In genomic region chr5:34319491-34320034, GRCm38 (mm10) we compare ENCODE assay signal across 24 mouse cellular contexts. TPM values are rescaled to one million over a fixed set of nuclear protein-coding genes. Genes with fewer than 3 reads are reported as not detected.
DNase-seq lines count a peak whose midpoint lies in the region; ATAC-seq and TF ChIP-seq lines count a peak whose summit lies in the region.
"Had no signal": no experiment of that assay in that cellular context is flagged by ENCODE, and none has a peak within 500 bp of the region (broad histone marks: within the 10 kb centered on the region; RNA-seq: fewer than 3 reads in every experiment).

No protein-coding gene starts in this region.

- no peak overlapping the region for H3K9ac ChIP-seq in hindbrain, postnatal 0 days (replicated peaks; ENCODE audit: low read length)
- H3K9ac ChIP-seq in hindbrain, embryonic 14.5 days = no peak overlapping the region
- H3K9ac ChIP-seq in kidney, postnatal 0 days (ENCODE audit: low read depth, low read length) = no peak overlapping the region
- no peak overlapping the region for H3K9ac ChIP-seq in kidney, embryonic 14.5 days (ENCODE audit: low read depth, low read length)
- no peak overlapping the region for H3K9ac ChIP-seq in CH12.LX (ENCODE audit: insufficient read depth, low read depth)
- H3K9ac ChIP-seq: embryonic facial prominence, embryonic 15.5 days; heart, embryonic 15.5 days; hindbrain, embryonic 15.5 days had no signal

- H3K79me2 ChIP-seq in CH12.LX (replicated peaks; ENCODE audit: control insufficient read depth, extremely low read depth, insufficient read depth, poor library complexity, severe bottlenecking) = no peaks in the 10 kb centered on the region

- dilution Hi-C loops in CH12.LX (cut with MboI; ENCODE audit: extremely low pct_ligation_motif_present, extremely low pct_unique_long_range_greater_than_20kb, low sequenced_read_pairs) = no loop called here

- H3K27ac ChIP-seq in hindbrain, postnatal 0 days = no peak overlapping the region
- H3K27ac ChIP-seq in hindbrain, embryonic 14.5 days = no peak overlapping the region
- H3K27ac ChIP-seq in kidney, postnatal 0 days = no peak overlapping the region
- H3K27ac ChIP-seq in kidney, embryonic 14.5 days (ENCODE audit: low read depth, low read length) = no peak overlapping the region
- no peak overlapping the region for H3K27ac ChIP-seq in CH12.LX (ENCODE audit: insufficient read depth, low read depth)
- H3K27ac ChIP-seq: embryonic facial prominence, embryonic 15.5 days; forebrain, embryonic 10.5 days; heart, adult 2 months; heart, embryonic 15.5 days; hindbrain, embryonic 10.5 days; hindbrain, embryonic 15.5 days had no signal

- TF ChIP-seq EP300 in CH12.LX (IDR thresholded peaks at IDR 0.05; ENCODE audit: low read length) = no peak

- no peak for DNase-seq in hindbrain, postnatal 0 days (ENCODE audit: low spot score)
- DNase-seq in hindbrain, embryonic 14.5 days (ENCODE audit: low spot score) = no peak
- DNase-seq in kidney, postnatal 0 days (ENCODE audit: low spot score) = peak; percentile 17
- DNase-seq in CH12.LX (ENCODE audit: extremely low read depth) = no peak
- DNase-seq in yolk sac, embryonic 10.5 days (ENCODE audit: low spot score) = peak; percentile 54
- DNase-seq: adrenal gland, postnatal 10 days; cerebellum, adult 11 months; cerebellum, adult 8-10 months; cerebellum, postnatal 14 days; embryo, embryonic 11 days; gastrocnemius, postnatal 10 days; heart, adult 2 months had no signal

- in situ Hi-C loops in CH12.LX (cut with MboI; ENCODE audit: low pct_ligation_motif_present, low pct_unique_long_range_greater_than_20kb, low sequenced_read_pairs) = no loop called here

- WGBS in hindbrain, postnatal 0 days = 76% methylated on average over 2 of the region's 2 CpGs
- 77% methylated on average over 2 of the region's 2 CpGs for WGBS in hindbrain, embryonic 14.5 days
- WGBS in kidney, postnatal 0 days = 62% methylated on average over 2 of the region's 2 CpGs
- WGBS in kidney, embryonic 14.5 days = 51% methylated on average over 2 of the region's 2 CpGs

- ATAC-seq in hindbrain, postnatal 0 days = no peak
- ATAC-seq in hindbrain, embryonic 14.5 days (ENCODE audit: low FRiP score) = no peak
- no peak for ATAC-seq in kidney, postnatal 0 days (replicated peaks; ENCODE audit: low FRiP score, low read depth)
- no peak for ATAC-seq in kidney, embryonic 14.5 days (ENCODE audit: low FRiP score, low TSS enrichment)
- ATAC-seq: forebrain, embryonic 16.5 days had no signal

- no peak overlapping the region for H3K4me2 ChIP-seq in hindbrain, postnatal 0 days (ENCODE audit: low read depth, low read length)
- no peak overlapping the region for H3K4me2 ChIP-seq in hindbrain, embryonic 14.5 days (replicated peaks)
- H3K4me2 ChIP-seq in kidney, postnatal 0 days (ENCODE audit: low read length) = no peak overlapping the region
- no peak overlapping the region for H3K4me2 ChIP-seq in kidney, embryonic 14.5 days (replicated peaks; ENCODE audit: low read depth, low read length)
- no peak overlapping the region for H3K4me2 ChIP-seq in CH12.LX (ENCODE audit: insufficient read depth, low read depth, poor library complexity, severe bottlenecking)
- H3K4me2 ChIP-seq: embryonic facial prominence, embryonic 15.5 days; heart, embryonic 11.5 days; heart, embryonic 15.5 days; hindbrain, embryonic 15.5 days had no signal

- no peaks in the 10 kb centered on the region for H3K36me3 ChIP-seq in hindbrain, postnatal 0 days (ENCODE audit: insufficient read depth, low read length)
- H3K36me3 ChIP-seq in hindbrain, embryonic 14.5 days (replicated peaks; ENCODE audit: control insufficient read depth, insufficient read depth) = no peaks in the 10 kb centered on the region
- H3K36me3 ChIP-seq in kidney, postnatal 0 days (ENCODE audit: insufficient read depth, low read length) = no peaks in the 10 kb centered on the region
- no peaks in the 10 kb centered on the region for H3K36me3 ChIP-seq in kidney, embryonic 14.5 days (ENCODE audit: control insufficient read depth, insufficient read depth, low read length)
- no peaks in the 10 kb centered on the region for H3K36me3 ChIP-seq in CH12.LX (replicated peaks in 1 of 2; ENCODE audit: control insufficient read depth in 1 of 2, insufficient read depth in 1 of 2, low read length in 1 of 2)
- H3K36me3 ChIP-seq: embryonic facial prominence, embryonic 15.5 days; forebrain, embryonic 10.5 days; heart, embryonic 15.5 days; hindbrain, embryonic 10.5 days; hindbrain, embryonic 15.5 days had no signal

- TF ChIP-seq POLR2A in CH12.LX (IDR thresholded peaks at IDR 0.05; ENCODE audit: low read depth, low read length) = no peak

- H3K9me3 ChIP-seq in hindbrain, postnatal 0 days (ENCODE audit: low read length) = no peaks in the 10 kb centered on the region
- no peaks in the 10 kb centered on the region for H3K9me3 ChIP-seq in hindbrain, embryonic 14.5 days (ENCODE audit: control insufficient read depth, low read length)
- H3K9me3 ChIP-seq in kidney, postnatal 0 days (replicated peaks; ENCODE audit: low read length) = no peaks in the 10 kb centered on the region
- H3K9me3 ChIP-seq in kidney, embryonic 14.5 days (ENCODE audit: control insufficient read depth, low read length) = no peaks in the 10 kb centered on the region
- no peaks in the 10 kb centered on the region for H3K9me3 ChIP-seq in CH12.LX (replicated peaks; ENCODE audit: low read length)
- H3K9me3 ChIP-seq: embryonic facial prominence, embryonic 15.5 days; forebrain, embryonic 10.5 days; heart, embryonic 15.5 days; hindbrain, embryonic 10.5 days; hindbrain, embryonic 15.5 days had no signal

- H3K4me1 ChIP-seq in hindbrain, postnatal 0 days (ENCODE audit: insufficient read depth, low read length) = no peaks in the 10 kb centered on the region
- H3K4me1 ChIP-seq in hindbrain, embryonic 14.5 days (replicated peaks; ENCODE audit: control insufficient read depth, insufficient read depth, low read length) = no peaks in the 10 kb centered on the region
- H3K4me1 ChIP-seq in kidney, postnatal 0 days (replicated peaks; ENCODE audit: insufficient read depth, low read length) = no peaks in the 10 kb centered on the region
- no peaks in the 10 kb centered on the region for H3K4me1 ChIP-seq in kidney, embryonic 14.5 days (ENCODE audit: control insufficient read depth, insufficient read depth, low read length)
- H3K4me1 ChIP-seq in CH12.LX (ENCODE audit: control insufficient read depth in 1 of 2, insufficient read depth in 2 of 2) = peaks cover 6 to 10% of the 10 kb centered on the region in 2 experiments; a peak in 3 of 4 replicates
- H3K4me1 ChIP-seq: embryonic facial prominence, embryonic 15.5 days; forebrain, embryonic 10.5 days; heart, embryonic 15.5 days; hindbrain, embryonic 10.5 days; hindbrain, embryonic 15.5 days had no signal

- TF ChIP-seq RAD21 in CH12.LX (IDR thresholded peaks at IDR 0.05; ENCODE audit: low read depth, low read length) = no peak

- H3K27me3 ChIP-seq in hindbrain, postnatal 0 days (ENCODE audit: insufficient read depth, low read length) = no peaks in the 10 kb centered on the region
- H3K27me3 ChIP-seq in hindbrain, embryonic 14.5 days (ENCODE audit: control insufficient read depth, insufficient read depth, low read length) = no peaks in the 10 kb centered on the region
- no peaks in the 10 kb centered on the region for H3K27me3 ChIP-seq in kidney, postnatal 0 days (ENCODE audit: insufficient read depth, low read length)
- H3K27me3 ChIP-seq in kidney, embryonic 14.5 days (ENCODE audit: control insufficient read depth, insufficient read depth, low read length) = no peaks in the 10 kb centered on the region
- H3K27me3 ChIP-seq in CH12.LX (replicated peaks) = no peaks in the 10 kb centered on the region
- H3K27me3 ChIP-seq: embryonic facial prominence, embryonic 15.5 days; heart, embryonic 15.5 days; hindbrain, embryonic 15.5 days had no signal

- no peak overlapping the region for H3K4me3 ChIP-seq in hindbrain, postnatal 0 days (ENCODE audit: low read length)
- H3K4me3 ChIP-seq in hindbrain, embryonic 14.5 days (replicated peaks; ENCODE audit: low read length) = no peak overlapping the region
- no peak overlapping the region for H3K4me3 ChIP-seq in kidney, postnatal 0 days (replicated peaks; ENCODE audit: low read depth, low read length)
- H3K4me3 ChIP-seq in kidney, embryonic 14.5 days (ENCODE audit: low read length) = no peak overlapping the region
- no peak overlapping the region for H3K4me3 ChIP-seq in CH12.LX (replicated peaks in 1 of 3; ENCODE audit: low read depth in 2 of 3, low read length in 2 of 3, poor library complexity in 1 of 3)
- H3K4me3 ChIP-seq: embryonic facial prominence, embryonic 15.5 days; erythroblast, embryonic 14.5 days; forebrain, embryonic 10.5 days; heart, adult 2 months; heart, embryonic 15.5 days; hindbrain, embryonic 10.5 days; hindbrain, embryonic 15.5 days had no signal

- TF ChIP-seq CTCF in hindbrain, postnatal 0 days (IDR thresholded peaks at IDR 0.05; ENCODE audit: low read depth) = 0 out of 2 replicates have a peak, but pooled peaks have one; percentile 14
- peak; percentile 22; the same call in 1 of the 2 replicates for TF ChIP-seq CTCF in kidney, postnatal 0 days (IDR thresholded peaks at IDR 0.05; ENCODE audit: low read depth)
- TF ChIP-seq CTCF in CH12.LX (conservative IDR thresholded peaks at IDR 0.05 in 1 of 2, IDR thresholded peaks at IDR 0.05 in 1 of 2; ENCODE audit: low read depth in 2 of 2, low read length in 2 of 2) = no peak

RNA-seq across cellular contexts. Expression of gene Rnf4, which starts 16.5 kb away (rescaled TPM):
- total RNA-seq in hindbrain, postnatal 0 days (2014; rRNA removed) = 103 and 104 TPM in 2 replicates
- polyA plus RNA-seq in hindbrain, postnatal 0 days (2015; fragmentation: Nextera tagmentation; extraction: Ambion mirVana) = 119 and 127 TPM in 2 replicates
- 139 and 147 TPM in 2 replicates for polyA plus RNA-seq in hindbrain, embryonic 14.5 days (2014; fragmentation: Nextera tagmentation; extraction: Ambion mirVana)
- polyA plus RNA-seq in kidney, postnatal 0 days (2015; fragmentation: Nextera tagmentation; extraction: Ambion mirVana) = 118 and 130 TPM in 2 replicates
- 140 and 213 TPM in 2 replicates for polyA plus RNA-seq in kidney, embryonic 14.5 days (2014; fragmentation: Nextera tagmentation; extraction: Ambion mirVana)
- total RNA-seq in CH12.LX (2012; rRNA removed) (60.3 and 77.1 TPM in 2 replicates), CH12.LX (2014; rRNA removed) (117 and 119 TPM in 2 replicates)
- polyA plus RNA-seq in CH12.LX (2012; ENCODE audit: insufficient read length, low read depth) = 108 and 112 TPM in 2 replicates

RNA-seq across cellular contexts. Expression of gene Cfap99, which starts 31.2 kb away (rescaled TPM):
- total RNA-seq in hindbrain, postnatal 0 days (2014; rRNA removed) = 0.97 TPM in 1 of 2 replicates, not detected in the other
- 0.13 and 0.19 TPM in 2 replicates for polyA plus RNA-seq in hindbrain, postnatal 0 days (2015; fragmentation: Nextera tagmentation; extraction: Ambion mirVana)
- 0.09 and 0.15 TPM in 2 replicates for polyA plus RNA-seq in hindbrain, embryonic 14.5 days (2014; fragmentation: Nextera tagmentation; extraction: Ambion mirVana)
- polyA plus RNA-seq in kidney, postnatal 0 days (2015; fragmentation: Nextera tagmentation; extraction: Ambion mirVana) = not detected in 2 replicates
- not detected in 2 replicates for polyA plus RNA-seq in kidney, embryonic 14.5 days (2014; fragmentation: Nextera tagmentation; extraction: Ambion mirVana)
- total RNA-seq in CH12.LX (2012; rRNA removed) = not detected in 2 replicates
- not detected in 2 replicates for total RNA-seq in CH12.LX (2014; rRNA removed)
- polyA plus RNA-seq in CH12.LX (2012; ENCODE audit: insufficient read length, low read depth) = not detected in 2 replicates
- total RNA-seq: adrenal gland, postnatal 10 days; common myeloid progenitor, adult 5-6 weeks; heart, adult 2 months; heart, postnatal 25 days had no signal
- polyA plus RNA-seq: embryonic facial prominence, embryonic 11.5 days; erythroblast, embryonic 14.5 days; forebrain, embryonic 10.5 days; forebrain, embryonic 16.5 days; heart, adult 2 months; hindbrain, embryonic 10.5 days; hindbrain, embryonic 15.5 days had no signal

RNA-seq across cellular contexts. Expression of gene Zfyve28, which starts 31.3 kb away (rescaled TPM):
- 10.1 and 13.9 TPM in 2 replicates for total RNA-seq in hindbrain, postnatal 0 days (2014; rRNA removed)
- 3.0 and 3.8 TPM in 2 replicates for polyA plus RNA-seq in hindbrain, postnatal 0 days (2015; fragmentation: Nextera tagmentation; extraction: Ambion mirVana)
- 3.8 and 4.6 TPM in 2 replicates for polyA plus RNA-seq in hindbrain, embryonic 14.5 days (2014; fragmentation: Nextera tagmentation; extraction: Ambion mirVana)
- polyA plus RNA-seq in kidney, postnatal 0 days (2015; fragmentation: Nextera tagmentation; extraction: Ambion mirVana) = 0.08 and 0.14 TPM in 2 replicates
- 0.14 and 0.37 TPM in 2 replicates for polyA plus RNA-seq in kidney, embryonic 14.5 days (2014; fragmentation: Nextera tagmentation; extraction: Ambion mirVana)
- 1.2 and 1.7 TPM in 2 replicates for total RNA-seq in CH12.LX (2012; rRNA removed)
- total RNA-seq in CH12.LX (2014; rRNA removed) = 2.0 TPM in 2 replicates
- polyA plus RNA-seq in CH12.LX (2012; ENCODE audit: insufficient read length, low read depth) = 2.8 and 2.9 TPM in 2 replicates
- total RNA-seq: common myeloid progenitor, adult 5-6 weeks had no signal
- polyA plus RNA-seq: erythroblast, embryonic 14.5 days had no signal

RNA-seq across cellular contexts. Expression of gene Fam193a, which starts 50.2 kb away (rescaled TPM):
- 33.1 and 36.9 TPM in 2 replicates for total RNA-seq in hindbrain, postnatal 0 days (2014; rRNA removed)
- 9.6 and 11.6 TPM in 2 replicates for polyA plus RNA-seq in hindbrain, postnatal 0 days (2015; fragmentation: Nextera tagmentation; extraction: Ambion mirVana)
- polyA plus RNA-seq in hindbrain, embryonic 14.5 days (2014; fragmentation: Nextera tagmentation; extraction: Ambion mirVana) = 18.0 and 19.2 TPM in 2 replicates
- polyA plus RNA-seq in kidney, postnatal 0 days (2015; fragmentation: Nextera tagmentation; extraction: Ambion mirVana) = 6.8 and 6.9 TPM in 2 replicates
- polyA plus RNA-seq in kidney, embryonic 14.5 days (2014; fragmentation: Nextera tagmentation; extraction: Ambion mirVana) = 17.7 and 18.4 TPM in 2 replicates
- 7.2 and 8.5 TPM in 2 replicates for total RNA-seq in CH12.LX (2012; rRNA removed)
- total RNA-seq in CH12.LX (2014; rRNA removed) = 3.6 and 3.8 TPM in 2 replicates
- polyA plus RNA-seq in CH12.LX (2012; ENCODE audit: insufficient read length, low read depth) = 18.3 and 19.0 TPM in 2 replicates

Comparison
In these comparisons a context has a peak if more than half of its experiments do, and no peak if none do; other contexts are left out.
1. DNase-seq: peak in kidney, postnatal 0 days (single experiment) and yolk sac, embryonic 10.5 days (single experiment); none in hindbrain, postnatal 0 days (single experiment), hindbrain, embryonic 14.5 days (single experiment) and CH12.LX (single experiment).
2. CTCF ChIP-seq: peak in hindbrain, postnatal 0 days (single experiment) and kidney, postnatal 0 days (single experiment); none in CH12.LX (0 of 2).